Mouse (Mus musculus) layer of hippocampus, postnatal 25 days (tissue): ENCODE measurements at regions not wholly inside any gene's neighbourhood (a gene's known extent, or its start where the extent isn't known, plus 50 kb on each side); places are given as distances from the start of the nearest gene placed in this dataset.

ENCODE experiments used
- DNase-seq, 2 experiments: peaks; one replicate each; pipeline ENCODE4 v3.0.0; 2022; ENCODE audit warnings: mixed read lengths in 2 of 2, low spot score in 1 of 2; ENCODE audit errors: extremely low spot score in 1 of 2

DNA sequence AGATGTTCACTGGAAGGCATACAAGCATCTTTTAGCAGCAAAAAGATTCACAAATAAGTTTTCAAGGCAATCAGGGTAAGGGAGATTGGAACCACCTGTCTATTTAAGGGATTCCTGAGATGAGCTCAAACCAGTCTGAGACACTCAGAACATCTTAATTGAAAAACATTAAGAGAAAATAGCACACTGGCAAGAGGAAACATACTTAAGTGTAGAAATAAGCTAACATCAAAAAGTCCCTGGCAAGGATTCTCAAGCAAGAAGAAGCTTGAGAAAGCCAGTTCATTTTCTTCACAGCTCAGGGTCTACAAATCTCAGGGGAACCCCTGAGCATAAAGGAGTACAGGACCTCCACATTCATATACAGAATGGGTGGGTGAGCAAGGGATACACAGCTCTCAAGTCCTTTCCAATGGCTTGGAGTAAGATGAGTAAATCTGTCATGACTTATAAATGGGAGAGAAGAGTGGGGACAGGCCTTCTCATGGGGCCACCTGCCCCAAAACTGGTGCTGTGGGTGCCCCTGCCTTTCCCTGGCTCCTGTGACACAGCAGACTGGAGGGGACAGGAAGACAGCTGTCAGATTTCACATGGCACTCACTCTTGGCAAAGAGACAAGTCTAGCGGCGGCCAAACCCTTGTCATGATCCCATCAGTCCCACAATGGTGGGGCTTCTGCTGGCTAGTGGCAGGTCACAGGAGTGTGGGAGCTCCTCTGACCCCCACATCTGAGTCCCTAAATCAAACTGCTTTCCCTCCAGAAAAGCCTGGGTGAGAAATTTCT is 436.6 kb downstream of the Meis1 start:
- no peak for DNase-seq

DNA sequence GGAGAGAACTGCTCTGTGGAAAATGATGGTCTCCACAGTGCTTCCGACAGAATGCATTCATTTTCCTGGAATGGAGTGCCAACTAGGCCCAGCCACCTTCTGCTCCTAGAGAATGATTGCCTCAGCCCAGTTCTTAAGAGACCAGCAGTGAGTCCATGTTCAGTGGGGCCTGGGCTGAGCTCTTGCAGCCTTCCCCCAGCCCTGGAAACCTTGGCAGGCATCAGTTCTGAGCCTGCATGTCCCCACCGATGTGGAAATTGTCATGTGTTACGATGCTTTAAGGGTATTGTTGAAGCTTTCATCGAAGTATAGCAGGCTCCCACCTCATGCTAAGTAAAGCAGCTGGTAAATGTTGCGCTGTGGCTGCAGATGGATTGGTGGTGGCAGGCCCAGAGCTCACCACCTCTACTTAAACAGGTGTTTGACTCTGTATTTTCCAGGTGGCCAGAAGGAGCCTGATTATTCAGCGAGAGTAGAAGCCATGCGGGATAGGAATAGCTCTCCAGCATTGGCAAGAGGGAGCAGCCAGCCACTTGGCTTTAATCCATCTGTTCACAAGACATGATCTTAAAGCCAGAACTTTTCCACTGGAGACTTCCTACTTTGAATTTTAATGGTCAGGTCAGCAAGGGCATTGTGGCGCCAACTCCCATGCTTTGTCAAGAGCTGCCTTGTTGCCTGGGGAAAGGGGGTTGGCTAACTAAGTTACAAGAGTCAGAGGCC is 437.5 kb downstream of the Meis1 start:
- DNase-seq = no peak

DNA sequence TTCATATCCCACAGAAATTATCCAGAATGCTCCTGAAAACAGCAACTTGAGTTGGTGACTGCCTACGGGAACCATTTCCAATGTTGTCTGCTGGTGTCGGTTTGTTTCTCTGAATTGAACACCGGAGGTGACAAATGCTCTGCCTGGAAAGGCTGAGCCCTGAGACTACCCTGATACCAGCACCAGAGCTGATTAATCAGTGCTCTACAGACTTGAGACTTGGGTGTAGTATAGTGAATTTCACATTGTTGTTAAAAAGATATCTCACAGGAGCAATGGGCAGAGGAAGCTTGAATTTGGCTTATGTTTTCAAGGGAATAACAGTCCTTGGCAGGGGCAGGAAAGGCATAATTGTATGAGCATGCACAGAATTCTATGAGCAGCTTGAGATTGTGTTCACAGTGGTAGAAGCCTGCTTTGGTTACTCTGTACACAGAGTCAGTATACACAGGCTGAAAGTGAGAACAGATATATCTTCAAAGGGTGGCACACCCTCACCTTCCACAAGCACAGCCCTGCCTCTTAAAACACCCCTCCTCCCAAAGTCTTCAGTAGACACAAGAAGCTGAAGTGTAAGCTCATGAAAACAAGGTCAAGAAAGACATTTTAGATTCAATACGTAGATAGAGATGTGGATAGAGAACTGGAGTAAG is 447.1 kb downstream of the Meis1 start:
- no peak for DNase-seq

DNA sequence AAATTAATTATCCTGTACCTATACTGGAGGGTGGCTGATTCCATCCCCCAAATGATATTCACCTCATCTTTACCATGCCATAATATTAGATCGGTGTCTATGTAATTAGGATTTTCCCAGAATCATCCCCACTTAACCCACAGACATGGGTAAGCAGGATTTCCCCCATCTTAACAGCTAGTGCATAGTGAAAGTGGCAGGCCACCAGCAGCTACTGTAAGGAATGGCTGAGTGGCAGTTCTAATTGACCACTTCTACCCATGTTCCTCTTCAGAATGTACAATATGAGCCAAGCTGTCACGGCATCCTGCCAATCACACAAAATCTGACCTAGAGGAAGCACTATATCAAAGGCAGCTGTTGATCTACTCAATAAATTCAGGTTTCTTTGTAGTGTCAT is 455.8 kb downstream of the Meis1 start:
- no peak for DNase-seq

DNA sequence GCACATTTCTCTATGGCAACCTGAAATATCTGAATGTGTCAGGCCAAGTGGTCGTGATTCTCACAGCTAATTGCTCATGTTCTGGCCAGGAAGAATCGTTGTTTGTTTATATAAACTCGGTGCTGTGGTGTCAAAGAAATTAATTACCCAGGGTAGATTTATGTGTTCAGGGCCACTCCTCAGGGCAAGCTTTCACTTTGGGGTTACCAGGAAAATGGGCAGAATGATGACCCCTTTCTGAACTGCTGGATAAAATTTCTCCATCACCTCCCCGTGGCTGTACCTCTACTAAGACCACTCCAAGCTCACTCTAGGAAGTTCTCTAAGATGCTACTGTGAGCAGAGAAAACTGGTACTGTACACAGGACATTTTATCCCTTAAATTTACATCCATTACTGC is 460.1 kb downstream of the Meis1 start:
- DNase-seq = no peak

DNA sequence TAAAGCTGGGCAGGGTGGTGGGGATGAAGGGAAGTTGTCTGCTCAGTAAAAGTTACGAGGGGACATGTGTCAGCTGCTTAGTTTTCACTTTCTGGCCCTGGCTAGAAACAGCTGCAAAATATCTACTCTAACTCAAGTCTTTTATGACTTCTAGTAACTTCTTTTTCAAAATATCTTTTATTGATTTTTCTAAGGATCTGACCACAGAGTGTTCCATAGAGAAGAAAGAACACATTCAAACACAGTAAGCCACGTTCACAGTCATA is 483.3 kb downstream of the Meis1 start:
- DNase-seq = no peak

DNA sequence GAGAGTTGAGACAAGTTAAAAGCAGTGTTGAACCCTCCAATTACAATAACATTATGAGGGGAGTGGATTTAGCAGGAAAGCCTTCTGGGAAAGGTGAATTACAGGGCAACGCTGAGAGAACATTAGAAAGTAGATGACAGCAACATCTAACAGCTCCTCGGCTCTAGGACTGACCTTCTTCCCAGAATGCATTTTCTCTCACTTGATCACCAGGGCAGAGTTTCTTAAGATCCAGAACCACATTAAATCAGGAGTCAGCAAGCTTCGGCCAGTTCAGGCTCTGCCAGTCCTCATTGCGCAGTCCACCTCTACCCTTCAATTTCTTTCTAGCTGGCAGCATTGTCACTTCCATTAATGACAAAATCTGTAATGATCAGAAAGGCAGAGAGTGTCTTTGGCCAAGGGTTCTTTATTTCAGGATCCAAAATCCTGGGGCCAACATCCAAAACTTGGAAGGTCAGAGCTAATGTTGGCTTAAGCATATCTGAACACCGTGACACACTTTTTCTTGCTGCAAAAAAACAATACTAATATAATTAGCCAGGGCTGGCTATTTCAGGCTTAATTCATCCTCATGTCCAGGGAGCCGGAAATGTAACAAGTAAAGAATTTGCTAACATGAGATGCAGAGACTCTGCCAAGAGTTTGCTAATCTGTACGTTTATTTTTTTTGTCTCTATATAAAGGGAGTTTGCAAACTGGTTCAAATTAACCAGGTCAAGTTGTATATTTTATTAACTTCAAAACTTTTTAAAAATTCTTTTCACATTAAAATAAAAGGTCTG is 483.8 kb downstream of the Meis1 start:
- DNase-seq = no peak

DNA sequence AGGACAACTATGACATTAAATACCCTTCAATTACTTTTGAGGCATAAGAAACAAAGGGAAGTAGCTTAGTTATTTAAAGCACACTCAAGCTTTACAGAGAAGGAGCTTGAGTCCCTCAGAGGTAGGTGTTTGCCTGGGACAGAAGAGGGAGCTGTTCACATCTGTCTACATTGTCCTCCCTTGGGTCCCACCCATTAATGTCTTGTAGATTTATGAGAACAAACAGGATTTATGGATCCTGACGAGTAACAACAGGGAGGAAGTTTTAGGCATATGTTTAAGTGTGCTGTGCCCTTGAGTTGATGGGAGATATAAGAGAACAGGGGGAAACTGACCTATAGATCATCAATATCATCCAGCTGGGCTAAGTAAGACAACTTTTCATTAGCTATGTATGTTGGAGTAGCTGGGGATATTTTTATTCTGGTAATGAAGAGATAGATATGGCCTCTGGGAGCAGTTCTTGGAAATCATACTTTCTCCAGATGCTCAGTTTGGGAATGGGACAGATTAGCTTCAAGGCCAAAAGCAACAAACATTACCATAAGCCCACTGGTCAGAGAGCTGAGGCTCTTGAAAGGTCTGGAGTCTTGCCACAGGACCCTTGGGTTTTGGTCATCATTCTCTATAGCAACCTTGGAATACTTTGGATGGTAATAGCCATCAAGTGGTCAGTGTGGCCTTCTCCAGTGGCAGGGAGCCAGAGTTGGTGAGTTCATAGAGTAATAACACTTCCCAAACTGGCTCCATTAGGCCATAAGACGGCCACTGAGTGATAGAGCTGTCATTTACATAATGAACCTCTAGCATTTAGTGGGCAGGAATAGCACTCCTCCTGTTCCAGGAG is 487.3 kb downstream of the Meis1 start:
- no peak for DNase-seq

DNA sequence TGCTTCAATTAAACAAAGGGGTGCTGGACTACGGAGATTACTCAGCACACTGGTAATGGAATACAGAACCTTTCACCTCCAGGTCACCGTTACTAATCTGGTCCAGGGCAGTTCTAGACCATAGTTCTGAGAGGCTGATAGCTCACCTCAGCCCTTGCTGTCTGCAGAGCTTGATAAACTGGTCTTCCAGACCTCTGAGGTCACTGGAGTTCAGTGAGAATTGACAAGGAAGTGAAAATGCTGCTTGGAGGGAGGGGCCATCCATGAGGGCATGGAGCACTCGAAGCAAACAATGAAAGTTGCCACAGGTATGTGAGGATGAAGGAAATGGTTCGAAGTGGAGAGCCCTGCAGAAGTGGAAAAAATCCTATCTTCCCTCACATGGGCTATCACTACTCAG is 490.2 kb downstream of the Meis1 start:
- DNase-seq = no peak

DNA sequence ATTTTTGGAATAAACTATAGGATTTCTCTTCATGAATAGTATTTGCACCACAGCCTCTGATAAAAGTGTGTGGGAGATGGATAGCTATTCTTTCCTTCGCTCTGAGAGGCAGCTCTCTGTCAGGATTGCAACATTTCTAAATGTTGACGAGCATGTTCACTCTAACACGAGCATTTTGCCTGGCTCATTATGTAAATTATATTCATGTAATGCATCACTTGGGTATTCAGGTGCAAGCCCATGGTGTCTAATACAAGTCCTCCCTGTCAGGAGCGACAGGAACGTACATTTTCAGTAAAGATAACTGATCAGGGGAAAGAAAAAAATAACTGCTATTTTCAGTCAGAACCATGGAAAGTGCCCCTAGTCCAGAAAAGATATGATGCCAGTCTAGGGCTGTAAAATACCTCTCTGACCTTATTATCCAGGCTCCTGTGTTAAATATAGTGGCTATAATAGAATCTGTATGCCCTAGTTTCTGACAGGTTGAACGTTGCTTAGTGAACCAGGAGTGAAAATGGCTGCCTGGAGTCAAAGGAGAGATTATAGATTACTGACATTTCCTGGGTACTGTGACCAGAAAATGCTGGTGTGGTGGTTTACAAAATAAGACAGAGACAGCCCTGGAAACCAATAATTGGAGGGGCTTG is 523.6 kb downstream of the Meis1 start:
- DNase-seq = no peak

DNA sequence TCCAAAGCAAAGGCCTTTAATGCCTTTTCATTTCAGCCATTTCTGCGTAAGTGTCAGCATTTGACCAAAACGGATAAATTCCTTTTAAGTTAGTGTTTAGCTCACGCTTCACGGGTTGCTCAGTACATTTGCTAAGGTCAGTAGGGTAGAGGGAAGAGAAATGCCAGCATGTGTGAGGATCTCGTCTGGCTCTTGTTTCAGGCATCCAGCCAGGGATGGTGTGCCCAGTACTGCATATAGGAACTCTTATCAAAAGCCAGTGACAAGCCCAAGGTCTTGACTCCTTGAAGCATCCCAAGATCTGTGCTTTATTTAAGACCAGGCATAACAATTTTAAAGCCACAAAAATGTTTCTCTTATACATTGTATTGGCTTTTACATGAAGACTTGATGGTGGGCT is 524.8 kb downstream of the Meis1 start:
- no peak for DNase-seq

DNA sequence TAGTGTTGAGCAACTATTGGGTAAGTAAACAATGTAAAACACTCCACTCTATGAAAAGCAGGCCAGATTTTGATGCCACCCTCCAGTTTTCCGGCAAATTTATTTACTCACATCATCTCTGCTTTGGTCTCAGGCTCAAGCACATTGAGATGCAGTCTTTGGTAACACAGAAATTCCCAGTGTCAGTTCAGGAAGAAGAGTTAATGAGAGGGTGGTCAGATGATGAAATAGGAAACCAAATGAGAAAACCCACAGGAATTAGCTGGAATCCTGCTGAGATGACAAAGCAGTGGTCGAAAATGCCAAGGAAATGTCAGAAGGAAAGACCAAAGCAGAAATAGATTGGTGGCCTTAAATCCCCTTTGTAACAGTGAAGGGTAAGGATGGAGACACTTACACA is 525.7 kb downstream of the Meis1 start:
- DNase-seq = no peak

DNA sequence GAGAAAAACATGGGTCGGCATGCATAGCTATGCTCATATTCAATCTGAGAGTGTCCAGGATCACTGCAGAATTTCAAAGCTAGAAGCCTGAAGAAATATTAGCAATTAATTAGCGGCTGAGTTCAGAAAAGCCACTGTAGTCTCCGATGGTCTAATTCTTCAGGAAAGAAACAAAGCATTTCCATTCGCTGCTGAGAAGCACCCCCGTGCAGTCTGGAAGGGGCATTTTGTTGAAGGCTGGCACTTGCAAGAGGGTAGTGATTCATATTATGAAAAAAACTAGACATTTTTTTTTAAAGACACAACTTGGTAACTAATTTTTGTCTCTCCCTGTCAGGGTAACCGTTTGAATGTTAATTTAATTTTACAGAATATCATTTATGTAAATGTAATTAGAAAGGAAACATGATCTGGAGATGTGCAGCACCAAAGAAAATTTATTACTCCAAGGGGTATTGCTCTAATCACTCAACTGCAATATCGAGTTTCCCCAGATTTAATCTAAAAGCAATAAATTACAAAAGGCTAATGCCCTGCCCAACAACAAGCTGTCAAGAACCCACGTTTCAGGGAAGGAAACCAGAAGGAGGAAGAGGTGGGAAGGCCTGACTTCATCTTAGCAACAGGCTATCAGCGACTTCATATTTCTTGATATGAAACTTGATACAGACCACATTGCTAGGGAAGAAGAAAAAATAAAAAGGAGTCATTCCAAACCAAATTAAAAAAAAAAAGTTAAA is 529.1 kb downstream of the Meis1 start:
- DNase-seq = no peak

DNA sequence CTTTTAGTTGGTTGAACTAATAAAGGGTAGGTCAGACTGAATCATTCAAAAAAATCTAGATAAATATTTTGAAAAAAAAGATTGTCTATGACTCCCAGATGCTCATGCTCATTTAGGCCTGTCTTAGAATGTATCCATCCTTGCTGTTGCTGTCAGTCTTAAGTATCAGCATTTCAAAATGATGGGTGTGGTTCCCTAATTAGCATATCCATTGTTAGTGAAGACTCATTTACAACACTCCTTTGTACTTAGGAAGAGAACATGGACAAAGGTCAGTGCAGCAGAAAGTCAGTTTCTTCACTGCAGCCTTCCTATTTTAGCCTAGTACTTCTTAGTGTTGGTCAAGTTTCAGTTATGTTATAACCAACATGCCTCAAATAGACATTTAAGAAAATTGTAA is 525.2 kb upstream of the Etaa1 start:
- no peak for DNase-seq

DNA sequence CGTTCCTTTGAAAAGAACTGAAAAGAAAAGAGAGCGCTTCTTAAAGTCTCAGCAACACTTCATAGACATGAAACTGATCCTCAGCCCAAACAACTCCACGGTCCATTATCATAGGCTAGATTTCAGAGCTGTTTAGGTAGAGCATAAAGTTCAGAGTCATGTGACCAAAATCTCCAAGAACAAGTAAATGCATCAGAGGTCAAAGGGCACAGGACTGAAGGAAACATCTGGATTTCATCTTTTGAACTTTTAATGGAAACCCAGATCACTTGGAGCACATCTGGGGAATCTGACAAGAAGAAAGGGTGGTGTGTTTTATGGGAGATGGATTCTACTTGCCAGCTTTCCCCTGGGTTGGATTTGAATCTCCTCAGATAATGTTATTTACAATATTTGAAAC is 497.6 kb upstream of the Etaa1 start:
- DNase-seq = no peak

DNA sequence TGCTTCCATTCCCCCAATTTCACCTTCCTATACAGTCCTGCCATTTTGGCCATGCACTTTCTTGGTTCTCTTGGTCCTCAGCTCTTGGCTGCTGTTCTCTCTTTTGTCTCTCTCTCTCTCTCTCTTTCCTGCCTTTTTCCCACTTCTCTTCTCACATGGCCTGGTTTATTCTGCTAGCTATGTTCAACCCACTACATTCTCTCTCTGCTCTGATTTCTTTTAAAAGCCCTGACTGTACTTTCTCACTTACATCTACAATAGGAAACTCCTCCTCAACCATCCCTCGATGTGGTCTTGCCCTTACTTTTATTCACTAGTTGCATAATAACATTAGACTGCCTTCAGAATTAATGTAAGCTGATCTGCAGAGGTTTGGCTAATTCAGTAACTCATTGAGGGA is 495.2 kb upstream of the Etaa1 start:
- no peak for DNase-seq

DNA sequence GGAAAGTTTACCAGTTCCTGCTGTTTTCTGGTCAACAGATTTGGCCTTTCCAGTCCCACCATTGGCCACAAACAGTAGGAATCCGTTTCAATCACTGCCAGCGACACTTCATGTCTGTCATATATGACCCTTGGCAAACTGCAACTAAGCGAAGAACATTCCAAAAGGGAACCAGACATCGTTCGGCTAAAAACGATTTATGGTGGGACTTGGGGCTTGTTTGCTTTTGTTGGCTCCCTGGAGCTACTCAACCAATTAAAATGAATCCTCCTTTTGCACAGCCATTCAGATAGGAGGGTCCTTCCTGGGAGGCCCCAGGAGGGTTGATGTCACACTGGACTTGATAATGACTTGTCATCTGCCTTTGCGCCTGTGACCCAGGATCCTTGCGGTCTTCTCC is 490.9 kb upstream of the Etaa1 start:
- no peak for DNase-seq

DNA sequence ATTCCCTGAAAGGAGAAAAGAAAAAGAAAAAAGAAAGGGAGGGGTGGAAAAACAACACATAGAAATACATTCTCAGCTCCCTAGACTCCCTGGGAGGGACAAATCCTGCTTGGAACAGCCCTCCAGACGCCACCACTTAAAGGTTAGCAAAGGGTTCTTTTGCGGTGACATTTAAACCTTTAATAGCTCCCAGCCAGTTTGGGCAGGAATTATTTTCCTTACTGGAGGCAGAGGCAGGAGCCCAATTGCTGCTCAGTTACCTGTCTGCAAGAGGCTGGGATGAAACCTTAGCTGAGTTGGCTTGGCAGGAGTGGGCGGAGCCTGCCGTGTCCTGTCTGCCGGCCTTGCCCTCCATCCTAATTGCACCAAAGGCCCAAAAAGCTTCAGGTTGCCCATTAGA is 490.4 kb upstream of the Etaa1 start:
- no peak for DNase-seq

DNA sequence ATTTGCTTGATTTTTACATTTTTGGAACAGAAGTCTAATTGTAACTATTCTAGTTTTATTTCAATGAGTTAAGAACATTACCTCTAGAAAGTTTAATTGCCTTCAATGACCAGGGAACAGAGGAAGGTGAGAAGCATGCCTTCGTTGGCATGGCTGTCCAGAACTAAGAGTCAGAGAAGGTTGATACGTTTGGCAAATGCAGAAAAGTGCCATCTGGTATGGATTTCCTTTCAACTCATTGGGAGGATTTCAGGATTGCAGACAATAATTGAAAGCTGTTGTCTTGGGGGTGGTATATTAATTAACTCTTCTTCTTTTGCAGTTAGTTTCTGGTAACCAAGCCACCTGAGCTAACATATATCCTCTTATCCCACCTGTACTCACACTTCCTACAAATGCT is 489.5 kb upstream of the Etaa1 start:
- no peak for DNase-seq
